Mouse (Mus musculus) urinary bladder, adult 18-20 months (tissue): ENCODE measurements at regions not wholly inside any gene's neighbourhood (a gene's known extent, or its start where the extent isn't known, plus 50 kb on each side); places are given as distances from the start of the nearest gene placed in this dataset.
A peak's percentile ranks its signal among the peaks of the same experiment; 100 is the strongest.
"Not testable (repeated sequence)": the region's sequence is repeated elsewhere in the genome, so short reads cannot be mapped to it uniquely, and the experiment has no call there.

Experiments used
- DNase-seq, 2 experiments: peaks; one replicate each; pipeline ENCODE4 v3.0.0; 2022; ENCODE audit warnings: low spot score in 2 of 2, mixed read lengths in 2 of 2

- DNase-seq, result no peak
These were observed 305.9 kb upstream of the Pkdcc start for GRCm38 (mm10) chr17:82909189-82909588.

GRCm38 (mm10) chr17:82922986-82923385 is 292.1 kb upstream of the Pkdcc start:
- not testable (repeated sequence) for DNase-seq

- DNase-seq, result no peak
These were observed 289.3 kb upstream of the Pkdcc start for GRCm38 (mm10) chr17:82925751-82926150.

GRCm38 (mm10) chr17:82927681-82928080 is 287.4 kb upstream of the Pkdcc start:
- no peak for DNase-seq

- DNase-seq, result no peak
These were observed 285.6 kb upstream of the Pkdcc start for GRCm38 (mm10) chr17:82929511-82929910.

GRCm38 (mm10) chr17:82930738-82931137 is 284.4 kb upstream of the Pkdcc start:
- no peak for DNase-seq

GRCm38 (mm10) chr17:82931476-82931875 is 283.6 kb upstream of the Pkdcc start:
- no peak for DNase-seq

- no peak for DNase-seq
These were observed 278.3 kb upstream of the Pkdcc start for GRCm38 (mm10) chr17:82936836-82937235.

GRCm38 (mm10) chr17:82946083-82946482 is 269.0 kb upstream of the Pkdcc start:
- DNase-seq, result no peak

GRCm38 (mm10) chr17:82949794-82950193 is 265.3 kb upstream of the Pkdcc start:
- no peak for DNase-seq

- no peak for DNase-seq
These were observed 264.8 kb upstream of the Pkdcc start for GRCm38 (mm10) chr17:82950268-82950667.

GRCm38 (mm10) chr17:82957409-82957808 is 257.7 kb upstream of the Pkdcc start:
- no peak for DNase-seq

GRCm38 (mm10) chr17:82963374-82963773 is 251.7 kb upstream of the Pkdcc start:
- no peak for DNase-seq

GRCm38 (mm10) chr17:82999710-83000109 is 215.4 kb upstream of the Pkdcc start:
- DNase-seq, result no peak

- DNase-seq, result no peak
These were observed 214.7 kb upstream of the Pkdcc start for GRCm38 (mm10) chr17:83000411-83000810.

GRCm38 (mm10) chr17:83001567-83001966 is 213.5 kb upstream of the Pkdcc start:
- no peak for DNase-seq

GRCm38 (mm10) chr17:83010845-83011244 is 204.2 kb upstream of the Pkdcc start:
- DNase-seq, result no peak

- no peak for DNase-seq
These were observed 199.4 kb upstream of the Pkdcc start for GRCm38 (mm10) chr17:83015656-83016055.

GRCm38 (mm10) chr17:83016936-83017335 is 198.2 kb upstream of the Pkdcc start:
- DNase-seq, result no peak

GRCm38 (mm10) chr17:83019267-83019666 is 195.8 kb upstream of the Pkdcc start:
- no peak for DNase-seq

- DNase-seq, result peak in 1 of 2 experiments; percentile 39
These were observed 194.5 kb upstream of the Pkdcc start for GRCm38 (mm10) chr17:83020576-83020975.

GRCm38 (mm10) chr17:83025340-83025816 is 189.7 kb upstream of the Pkdcc start:
- peak; percentile 52 to 70 for DNase-seq

GRCm38 (mm10) chr17:83034914-83035573 is 180.0 kb upstream of the Pkdcc start:
- peak in 1 of 2 experiments; percentile 56 for DNase-seq

- DNase-seq, result no peak
These were observed 179.5 kb upstream of the Pkdcc start for GRCm38 (mm10) chr17:83035574-83035918.
